ENCODE assay signal across 11 mouse cellular contexts in genomic region chr10:115584656-115585055, GRCm38 (mm10). TPM values are rescaled to one million over a fixed set of nuclear protein-coding genes. Genes with fewer than 3 reads are reported as not detected.
A peak's percentile ranks its signal among the peaks of the same experiment; 100 is the strongest.
DNase-seq lines count a peak whose midpoint lies in the region; ATAC-seq and TF ChIP-seq lines count a peak whose summit lies in the region.
"Had no signal": no experiment of that assay in that cellular context is flagged by ENCODE, and none has a peak within 500 bp of the region (broad histone marks: within the 10 kb centered on the region; RNA-seq: fewer than 3 reads in every experiment).

No protein-coding gene starts in this region.

- WGBS in intestine, postnatal 0 days: 38% methylated on average over 14 of the region's 14 CpGs
- WGBS in intestine, embryonic 15.5 days: 27% methylated on average over 13 of the region's 14 CpGs
- 19% methylated on average over 12 of the region's 14 CpGs for WGBS in hindbrain, embryonic 14.5 days
- 18% methylated on average over 13 of the region's 14 CpGs for WGBS in midbrain, embryonic 14.5 days
- 18% methylated on average over 12 of the region's 14 CpGs for WGBS in forebrain, embryonic 11.5 days

- H3K27ac ChIP-seq in intestine, postnatal 0 days (ENCODE audit: low read depth, low read length): no peak overlapping the region
- H3K27ac ChIP-seq in intestine, embryonic 15.5 days: no peak overlapping the region
- no peak overlapping the region for H3K27ac ChIP-seq in hindbrain, embryonic 14.5 days
- no peak overlapping the region for H3K27ac ChIP-seq in midbrain, embryonic 14.5 days (replicated peaks; ENCODE audit: low read depth, low read length)
- H3K27ac ChIP-seq in forebrain, embryonic 11.5 days (ENCODE audit: low read depth, low read length): no peak overlapping the region

- H3K36me3 ChIP-seq in intestine, postnatal 0 days (ENCODE audit: control insufficient read depth, insufficient read depth): no peaks in the 10 kb centered on the region
- no peaks in the 10 kb centered on the region for H3K36me3 ChIP-seq in intestine, embryonic 15.5 days
- no peaks in the 10 kb centered on the region for H3K36me3 ChIP-seq in hindbrain, embryonic 14.5 days (replicated peaks; ENCODE audit: control insufficient read depth, insufficient read depth)
- no peaks in the 10 kb centered on the region for H3K36me3 ChIP-seq in midbrain, embryonic 14.5 days (ENCODE audit: control insufficient read depth, insufficient read depth, low read length)
- no peaks in the 10 kb centered on the region for H3K36me3 ChIP-seq in forebrain, embryonic 11.5 days (ENCODE audit: control insufficient read depth, insufficient read depth, low read length)
- H3K36me3 ChIP-seq: G1E had no signal

- no peak for TF ChIP-seq CTCF in intestine, postnatal 0 days (IDR thresholded peaks at IDR 0.05; ENCODE audit: low read depth)

- H3K9me3 ChIP-seq in intestine, postnatal 0 days (ENCODE audit: control insufficient read depth): no peaks in the 10 kb centered on the region
- no peaks in the 10 kb centered on the region for H3K9me3 ChIP-seq in intestine, embryonic 15.5 days
- no peaks in the 10 kb centered on the region for H3K9me3 ChIP-seq in hindbrain, embryonic 14.5 days (ENCODE audit: control insufficient read depth, low read length)
- H3K9me3 ChIP-seq in midbrain, embryonic 14.5 days (ENCODE audit: control insufficient read depth, low read length): no peaks in the 10 kb centered on the region
- no peaks in the 10 kb centered on the region for H3K9me3 ChIP-seq in forebrain, embryonic 11.5 days (ENCODE audit: control insufficient read depth, low read length)

- no peak for ATAC-seq in intestine, postnatal 0 days
- ATAC-seq in intestine, embryonic 15.5 days: no peak
- no peak for ATAC-seq in hindbrain, embryonic 14.5 days (ENCODE audit: low FRiP score)
- no peak for ATAC-seq in midbrain, embryonic 14.5 days (ENCODE audit: low FRiP score, low TSS enrichment)
- ATAC-seq in forebrain, embryonic 11.5 days (replicated peaks; ENCODE audit: low FRiP score): no peak

- no peak overlapping the region; the same call in 1 of the 2 replicates for H3K4me3 ChIP-seq in intestine, postnatal 0 days (ENCODE audit: low read depth, low read length)
- no peak overlapping the region for H3K4me3 ChIP-seq in intestine, embryonic 15.5 days (replicated peaks)
- no peak overlapping the region for H3K4me3 ChIP-seq in hindbrain, embryonic 14.5 days (replicated peaks; ENCODE audit: low read length)
- no peak overlapping the region for H3K4me3 ChIP-seq in midbrain, embryonic 14.5 days (replicated peaks; ENCODE audit: low read depth, low read length)
- no peak overlapping the region for H3K4me3 ChIP-seq in forebrain, embryonic 11.5 days (ENCODE audit: low read depth, low read length)

- DNase-seq in embryo, embryonic 11 days: peak; percentile 53
- DNase-seq in hindbrain, embryonic 14.5 days (ENCODE audit: low spot score): no peak
- peak; percentile 37 for DNase-seq in midbrain, embryonic 14.5 days
- DNase-seq in right cerebral cortex, adult 18-20 months: no peak
- no peak for DNase-seq in forebrain, embryonic 11.5 days (ENCODE audit: low spot score)
- no peak for DNase-seq in ovary, postnatal 14 days (ENCODE audit: low spot score)
- DNase-seq: adrenal gland, postnatal 14 days; lung, postnatal 14 days had no signal

- 0 out of 2 replicates have a peak overlapping the region, but pooled peaks have one; percentile 85 for H3K4me2 ChIP-seq in intestine, postnatal 0 days (replicated peaks; ENCODE audit: low read depth)
- no peak overlapping the region for H3K4me2 ChIP-seq in intestine, embryonic 15.5 days (replicated peaks)
- H3K4me2 ChIP-seq in hindbrain, embryonic 14.5 days (replicated peaks): peak overlapping the region; percentile 97
- peak overlapping the region; percentile 97 for H3K4me2 ChIP-seq in midbrain, embryonic 14.5 days (ENCODE audit: low read length)
- H3K4me2 ChIP-seq in forebrain, embryonic 11.5 days (ENCODE audit: low read depth, low read length, severe bottlenecking): no peak overlapping the region

- peaks cover 19% of the 10 kb centered on the region; the same call in 1 of the 2 replicates for H3K27me3 ChIP-seq in intestine, postnatal 0 days (replicated peaks; ENCODE audit: control insufficient read depth, insufficient read depth, low read length)
- peaks cover 18% of the 10 kb centered on the region; the same call in 1 of the 2 replicates for H3K27me3 ChIP-seq in intestine, embryonic 15.5 days (replicated peaks)
- peaks cover 55% of the 10 kb centered on the region for H3K27me3 ChIP-seq in hindbrain, embryonic 14.5 days (ENCODE audit: control insufficient read depth, insufficient read depth, low read length)
- peaks cover 48% of the 10 kb centered on the region for H3K27me3 ChIP-seq in midbrain, embryonic 14.5 days (ENCODE audit: control insufficient read depth, insufficient read depth, low read length)
- H3K27me3 ChIP-seq in forebrain, embryonic 11.5 days (ENCODE audit: control insufficient read depth, insufficient read depth, low read length): peaks cover 72% of the 10 kb centered on the region

- peaks cover 2% of the 10 kb centered on the region; the same call in 1 of the 2 replicates for H3K4me1 ChIP-seq in intestine, postnatal 0 days (replicated peaks; ENCODE audit: control insufficient read depth, insufficient read depth, low read length)
- peaks cover 12% of the 10 kb centered on the region for H3K4me1 ChIP-seq in intestine, embryonic 15.5 days (replicated peaks)
- peaks cover 21% of the 10 kb centered on the region for H3K4me1 ChIP-seq in hindbrain, embryonic 14.5 days (replicated peaks; ENCODE audit: control insufficient read depth, insufficient read depth, low read length)
- H3K4me1 ChIP-seq in midbrain, embryonic 14.5 days (ENCODE audit: control insufficient read depth, insufficient read depth, low read length): peaks cover 17% of the 10 kb centered on the region
- peaks cover 12% of the 10 kb centered on the region for H3K4me1 ChIP-seq in forebrain, embryonic 11.5 days (replicated peaks; ENCODE audit: control insufficient read depth, insufficient read depth, low read length)

- no peak overlapping the region for H3K9ac ChIP-seq in intestine, postnatal 0 days (ENCODE audit: low read depth, low read length)
- H3K9ac ChIP-seq in intestine, embryonic 15.5 days: no peak overlapping the region
- H3K9ac ChIP-seq in hindbrain, embryonic 14.5 days: no peak overlapping the region
- H3K9ac ChIP-seq in midbrain, embryonic 14.5 days (replicated peaks; ENCODE audit: low read length): no peak overlapping the region
- no peak overlapping the region for H3K9ac ChIP-seq in forebrain, embryonic 11.5 days (ENCODE audit: low read length)

RNA-seq across cellular contexts. Expression of gene Lgr5, which starts 2.9 kb away (rescaled TPM):
- 2.3 and 2.5 TPM in 2 replicates for polyA plus RNA-seq in intestine, postnatal 0 days (2015; fragmentation: Nextera tagmentation; extraction: Ambion mirVana)
- 5.3 TPM in 2 replicates for polyA plus RNA-seq in intestine, embryonic 15.5 days (2015; fragmentation: Nextera tagmentation; extraction: Ambion mirVana)
- 2.5 and 2.7 TPM in 2 replicates for polyA plus RNA-seq in hindbrain, embryonic 14.5 days (2014; fragmentation: Nextera tagmentation; extraction: Ambion mirVana)
- 1.9 and 2.0 TPM in 2 replicates for polyA plus RNA-seq in midbrain, embryonic 14.5 days (2014; fragmentation: Nextera tagmentation; extraction: Ambion mirVana)
- 0.81 and 0.94 TPM in 2 replicates for polyA plus RNA-seq in forebrain, embryonic 11.5 days (2014; fragmentation: Nextera tagmentation; extraction: Ambion mirVana)
- polyA plus RNA-seq: G1E had no signal

RNA-seq across cellular contexts. Expression of gene A930009A15Rik, which starts 14.9 kb away (rescaled TPM):
- polyA plus RNA-seq in intestine, postnatal 0 days (2015; fragmentation: Nextera tagmentation; extraction: Ambion mirVana): not detected in 2 replicates
- not detected in 2 replicates for polyA plus RNA-seq in intestine, embryonic 15.5 days (2015; fragmentation: Nextera tagmentation; extraction: Ambion mirVana)
- 0.39 and 0.42 TPM in 2 replicates for polyA plus RNA-seq in hindbrain, embryonic 14.5 days (2014; fragmentation: Nextera tagmentation; extraction: Ambion mirVana)
- polyA plus RNA-seq in midbrain, embryonic 14.5 days (2014; fragmentation: Nextera tagmentation; extraction: Ambion mirVana): 0.36 and 0.66 TPM in 2 replicates
- not detected in 2 replicates for polyA plus RNA-seq in forebrain, embryonic 11.5 days (2014; fragmentation: Nextera tagmentation; extraction: Ambion mirVana)
- polyA plus RNA-seq: G1E had no signal

Comparison
In these comparisons a context has a peak if more than half of its experiments do, and no peak if none do; other contexts are left out.
1. H3K4me2 ChIP-seq: peak in intestine, postnatal 0 days (single experiment), hindbrain, embryonic 14.5 days (single experiment) and midbrain, embryonic 14.5 days (single experiment); none in intestine, embryonic 15.5 days (single experiment) and forebrain, embryonic 11.5 days (single experiment).
2. DNase-seq: peak in embryo, embryonic 11 days (single experiment) and midbrain, embryonic 14.5 days (single experiment); none in hindbrain, embryonic 14.5 days (single experiment), right cerebral cortex, adult 18-20 months (single experiment), forebrain, embryonic 11.5 days (single experiment) and ovary, postnatal 14 days (single experiment).